Mouse (Mus musculus): ENCODE measurements at regions not wholly inside any gene's neighbourhood (a gene's known extent, or its start where the extent isn't known, plus 50 kb on each side); places are given as distances from the start of the nearest gene placed in this dataset.
A peak's percentile ranks its signal among the peaks of the same experiment; 100 is the strongest.

DNA sequence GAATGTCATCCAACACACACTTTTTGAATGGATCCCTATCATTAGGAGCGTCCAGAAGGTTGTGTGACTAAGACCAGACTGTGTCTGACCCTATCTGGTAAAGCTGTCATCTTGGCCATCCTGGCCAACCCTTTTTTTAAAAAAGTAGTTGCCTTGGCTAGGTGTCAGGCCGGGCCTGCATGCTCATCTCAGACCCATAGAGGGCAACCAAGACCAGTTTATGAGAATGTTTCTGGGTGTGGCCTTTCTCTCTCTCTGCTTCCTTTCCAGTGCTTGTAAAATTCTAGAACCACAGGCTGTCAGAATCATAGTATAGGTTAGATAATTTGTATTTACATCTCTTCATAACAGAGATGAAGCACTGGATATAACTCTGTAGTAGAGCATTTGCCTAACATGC is 62.8 kb upstream of the Las1l start:
- peak; percentile 69 to 71 for DNase-seq

DNA sequence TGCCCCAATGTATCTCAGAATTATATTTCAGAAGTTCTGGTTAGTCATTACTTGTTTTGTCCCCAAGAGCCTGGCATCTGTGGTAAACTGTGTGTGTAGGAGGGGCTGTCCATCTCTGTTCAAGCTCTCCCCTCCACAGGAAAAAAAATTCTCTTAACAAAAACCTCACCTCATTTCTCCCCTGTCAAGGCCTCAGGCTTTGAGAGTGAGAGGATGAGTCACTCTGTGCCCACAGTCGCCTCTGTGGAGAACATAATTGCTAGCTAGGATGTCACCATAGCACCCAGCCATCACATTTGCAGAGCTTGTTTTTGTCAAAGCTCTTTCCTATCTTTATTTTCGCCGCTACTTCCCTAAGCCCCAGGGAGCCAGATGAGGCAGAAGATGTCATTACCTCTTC is 63.6 kb upstream of the Las1l start:
- DNase-seq = no peak

DNA sequence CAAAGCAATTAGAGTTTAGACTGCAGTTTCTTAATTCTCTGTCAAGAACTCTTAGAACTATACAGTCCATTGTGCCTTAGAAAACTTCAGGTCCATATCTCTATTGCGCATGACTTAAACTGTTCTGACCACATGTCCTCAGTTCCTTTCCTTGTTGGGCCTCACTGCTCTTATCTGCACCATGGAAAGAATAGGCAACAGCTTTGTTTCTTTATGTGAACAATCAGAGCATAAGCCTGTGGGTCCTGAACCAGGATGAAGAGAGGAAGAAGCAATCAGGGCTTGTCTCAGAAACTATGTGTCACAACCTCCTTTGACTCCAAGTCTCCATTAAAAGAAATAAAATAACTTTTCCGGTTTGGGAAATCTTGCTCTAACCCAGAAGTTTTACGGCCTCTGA is 68.6 kb upstream of the Las1l start:
- DNase-seq = no peak

DNA sequence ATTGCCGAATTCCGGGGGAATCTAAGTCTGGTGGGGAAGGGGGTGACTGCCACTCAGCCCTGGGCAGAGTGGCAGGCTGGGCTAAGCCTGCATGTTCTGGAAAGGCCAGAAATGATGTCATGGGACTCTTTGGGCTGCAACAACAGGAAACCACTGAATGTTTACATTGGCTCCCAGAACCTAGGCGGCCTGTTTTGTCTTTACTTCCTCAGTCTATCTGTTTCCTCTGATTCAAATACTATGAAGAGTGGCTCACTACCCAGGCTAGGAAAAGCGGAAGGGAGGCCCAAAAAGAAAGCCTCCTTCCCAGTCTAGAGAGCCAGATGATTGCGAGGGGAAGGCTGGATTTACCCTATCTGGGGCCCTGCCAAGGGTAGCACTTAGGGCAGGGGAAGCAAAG is 69.1 kb upstream of the Las1l start:
- peak; percentile 4 to 27 for DNase-seq

GRCm38 (mm10) chrX:96031591-96031990 is 64.3 kb upstream of the Msn start:
- DNase-seq = no peak

- no peak for DNase-seq
Observed at GRCm38 (mm10) chrX:96035307-96035706, 60.5 kb upstream of the Msn start.

DNA sequence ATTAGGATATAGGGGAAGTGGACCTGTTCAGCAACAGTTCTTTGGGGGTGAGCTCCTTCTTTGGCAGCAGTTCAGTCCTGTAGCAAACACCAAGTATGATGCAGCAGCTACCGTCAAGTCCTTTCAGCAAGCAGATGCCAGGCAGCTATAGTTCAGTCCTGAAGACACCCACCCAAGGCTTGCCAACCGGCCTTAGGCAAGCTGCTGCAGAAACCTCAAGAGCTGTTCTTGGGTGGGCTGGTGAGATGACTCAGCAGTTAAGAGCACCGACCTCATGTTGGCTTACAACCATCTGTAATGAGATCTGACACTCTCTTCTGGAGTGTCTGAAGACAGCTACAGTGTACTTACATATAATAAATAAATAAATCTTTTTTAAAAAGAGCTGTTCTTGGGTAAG is 53.6 kb upstream of the Msn start:
- no peak for DNase-seq

All from kidney, postnatal 4 days (tissue).